Mouse (Mus musculus): ENCODE measurements around the gene Esyt2.

Esyt2 gene

GRCm38 (mm10) chr12:116362091-116362490 lies 81.1 kb downstream of the Esyt2 start:
- DNase-seq (ENCODE audit: low spot score in 2 of 2): no peak

- no peak for DNase-seq (ENCODE audit: low spot score in 2 of 2)
These were observed 85.9 kb downstream of the Esyt2 start for GRCm38 (mm10) chr12:116366900-116367299.

DNA sequence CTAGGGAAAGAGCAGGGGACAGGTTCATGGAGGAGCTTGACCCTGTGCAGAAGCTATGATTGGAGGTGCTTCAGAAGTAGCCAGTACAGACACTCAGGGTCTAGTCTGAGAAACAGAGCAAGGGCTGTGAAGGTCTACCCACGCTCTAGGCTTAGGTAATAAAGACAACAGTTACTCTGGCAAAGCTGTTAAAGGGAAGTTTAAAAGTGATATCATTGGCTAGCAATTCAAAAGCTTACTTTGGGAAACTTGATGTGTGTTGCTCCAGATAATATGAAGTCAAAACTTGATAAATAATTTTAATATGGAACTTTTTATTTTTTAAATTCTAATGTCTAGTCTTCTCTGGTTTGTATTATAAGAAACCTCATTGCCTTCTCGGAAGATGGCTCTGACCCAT lies 86.3 kb downstream of the Esyt2 start:
- DNase-seq (ENCODE audit: low spot score in 2 of 2): no peak

GRCm38 (mm10) chr12:116368857-116369256 lies 87.9 kb downstream of the Esyt2 start:
- DNase-seq (ENCODE audit: low spot score in 2 of 2): no peak

- no peak for DNase-seq (ENCODE audit: low spot score in 2 of 2)
These were observed 102.1 kb downstream of the Esyt2 start for GRCm38 (mm10) chr12:116383101-116383500.

DNA sequence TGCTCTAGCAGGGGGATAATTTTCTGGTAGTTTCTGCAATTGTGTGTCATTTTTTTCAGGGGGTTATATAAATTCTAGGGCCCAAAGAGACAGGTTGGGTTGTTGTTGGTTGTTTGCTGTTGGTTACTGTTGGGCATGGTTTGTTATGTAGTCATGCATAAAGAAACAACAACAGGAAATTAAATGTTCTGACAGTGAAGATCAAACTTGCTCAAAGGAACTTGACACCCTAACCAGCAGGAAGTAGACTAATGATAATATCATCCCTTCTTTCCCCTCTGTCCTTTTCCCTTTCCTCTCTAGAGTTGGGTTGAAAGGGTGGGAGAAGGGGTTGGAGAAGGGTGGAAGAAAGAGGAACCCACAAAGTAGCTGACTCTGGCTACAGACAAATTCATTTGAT lies 103.0 kb downstream of the Esyt2 start:
- DNase-seq (ENCODE audit: low spot score in 2 of 2): no peak

DNA sequence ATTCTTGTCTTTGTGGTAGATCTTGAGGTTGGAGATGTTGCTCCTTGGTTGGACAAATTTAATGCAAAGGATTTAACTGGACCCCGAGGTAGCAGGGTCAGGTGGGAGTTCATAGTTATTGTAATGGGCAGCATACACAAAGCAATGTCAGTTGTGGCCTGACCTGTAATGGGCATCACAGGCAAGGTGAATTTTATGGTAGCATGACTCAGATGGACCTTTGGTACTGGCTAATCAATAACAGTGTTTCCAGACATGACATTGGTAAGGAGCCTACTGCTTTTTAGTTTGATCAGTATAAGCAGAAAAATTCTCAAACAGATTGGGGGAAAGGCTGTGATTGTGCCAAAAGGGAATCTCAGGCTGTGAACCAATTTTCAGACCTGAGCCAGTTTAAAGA lies 105.8 kb downstream of the Esyt2 start:
- no peak for DNase-seq (ENCODE audit: low spot score in 2 of 2)

DNA sequence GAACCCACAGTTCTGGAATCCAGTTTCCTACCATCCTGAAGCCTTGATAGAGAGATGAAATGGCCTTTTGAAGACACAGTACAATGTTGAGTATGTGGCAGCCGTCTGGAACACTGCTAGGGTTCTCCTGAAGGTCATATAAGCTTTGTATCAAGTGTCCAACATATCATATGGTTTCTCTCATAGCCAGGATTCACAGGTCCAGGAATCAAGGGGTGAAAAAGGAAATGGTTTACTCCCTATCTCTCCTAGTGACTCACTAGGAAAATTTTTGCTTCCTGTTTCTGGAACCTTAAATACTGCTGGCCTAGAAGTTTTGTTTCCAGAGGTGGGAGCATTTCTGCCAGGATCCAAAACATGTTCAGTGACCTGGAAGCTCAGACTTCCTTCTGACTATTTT lies 108.9 kb downstream of the Esyt2 start:
- no peak for DNase-seq (ENCODE audit: low spot score in 2 of 2)

- DNase-seq (ENCODE audit: low spot score in 2 of 2): no peak
These were observed 113.3 kb downstream of the Esyt2 start for GRCm38 (mm10) chr12:116394327-116394726.

DNA sequence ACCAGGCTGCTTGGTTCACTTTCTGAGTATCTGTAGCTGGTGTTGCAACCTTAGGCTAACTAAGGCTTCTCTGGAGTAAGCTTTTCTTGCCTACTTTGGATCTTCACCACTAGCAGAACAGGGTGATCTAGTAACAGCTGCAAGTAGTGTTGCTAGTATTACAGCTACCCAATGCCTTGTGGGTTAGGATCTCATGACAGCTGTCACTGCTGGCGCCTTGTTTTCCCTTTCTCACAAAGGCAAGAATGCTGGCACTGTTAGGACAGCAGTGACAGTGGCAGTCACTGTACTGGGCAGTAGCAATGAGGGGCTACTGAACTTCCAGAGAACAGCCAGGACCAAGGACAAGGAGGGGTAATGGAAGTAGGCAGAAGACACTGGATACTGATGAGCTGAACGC lies 114.3 kb downstream of the Esyt2 start:
- DNase-seq (ENCODE audit: low spot score in 2 of 2): no peak

GRCm38 (mm10) chr12:116396072-116396695 lies 115.2 kb downstream of the Esyt2 start:
- DNase-seq (ENCODE audit: low spot score in 2 of 2): no peak

DNA sequence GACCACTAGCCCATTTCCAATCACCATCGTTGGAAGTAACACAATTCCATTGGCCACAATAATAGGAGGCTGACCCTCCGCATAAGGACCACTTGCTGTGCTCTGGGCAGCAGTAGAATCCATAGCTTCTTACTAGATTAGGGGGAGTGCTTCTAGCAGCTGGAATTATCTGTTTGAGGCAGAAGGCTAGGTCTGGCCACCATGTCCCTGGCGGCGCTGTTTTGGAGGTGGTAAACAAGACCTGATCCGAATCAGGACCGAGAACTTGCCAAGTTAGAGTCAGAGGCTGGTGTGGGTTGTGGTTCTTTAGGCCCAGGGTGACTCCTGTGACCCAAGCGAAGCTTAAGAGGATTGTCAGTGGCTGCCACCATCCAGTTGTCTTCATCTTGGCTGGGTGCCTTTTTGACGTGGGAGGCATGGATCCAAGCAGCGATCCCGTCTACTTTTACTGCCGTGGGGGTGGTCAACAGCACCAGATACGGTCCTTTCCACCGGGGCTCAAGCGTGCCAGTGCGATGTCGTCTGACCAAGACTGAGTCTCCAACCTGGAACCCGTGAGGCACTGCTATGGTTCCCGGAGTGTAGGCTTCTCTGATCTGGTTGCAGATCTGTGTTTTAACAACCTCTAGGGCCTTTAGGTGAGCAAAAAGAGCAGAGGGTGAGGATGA lies 123.2 kb downstream of the Esyt2 start:
- DNase-seq (ENCODE audit: low spot score in 2 of 2): peak; percentile 7 to 13

GRCm38 (mm10) chr12:116405045-116405835 lies 124.2 kb downstream of the Esyt2 start, which contains the start of gene Ncapg2:
Gene Ncapg2, plus strand, starts transcription at chr12:116405402.
- peak; percentile 96 to 98 for DNase-seq (ENCODE audit: low spot score in 2 of 2)

DNA sequence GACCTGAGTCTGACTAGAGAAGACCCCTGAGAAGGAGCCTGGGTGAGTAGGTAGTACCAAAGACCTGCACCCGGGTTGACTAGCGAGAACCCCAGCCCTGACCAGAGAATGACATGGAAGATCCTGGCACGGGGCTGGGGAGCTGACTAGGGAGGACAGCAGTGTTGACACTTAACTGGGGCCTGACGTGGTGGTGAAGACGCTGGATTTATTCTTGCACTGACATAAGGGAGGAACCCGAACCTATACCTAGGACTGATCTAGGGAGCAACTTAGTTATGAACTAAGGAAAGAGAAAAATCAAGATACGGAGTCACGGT lies 124.8 kb downstream of the Esyt2 start:
- DNase-seq (ENCODE audit: low spot score in 2 of 2): no peak

GRCm38 (mm10) chr12:116407883-116408282 lies 126.9 kb downstream of the Esyt2 start:
- DNase-seq (ENCODE audit: low spot score in 2 of 2): no peak

GRCm38 (mm10) chr12:116414941-116415340 lies 133.9 kb downstream of the Esyt2 start:
- no peak for DNase-seq (ENCODE audit: low spot score in 2 of 2)

DNA sequence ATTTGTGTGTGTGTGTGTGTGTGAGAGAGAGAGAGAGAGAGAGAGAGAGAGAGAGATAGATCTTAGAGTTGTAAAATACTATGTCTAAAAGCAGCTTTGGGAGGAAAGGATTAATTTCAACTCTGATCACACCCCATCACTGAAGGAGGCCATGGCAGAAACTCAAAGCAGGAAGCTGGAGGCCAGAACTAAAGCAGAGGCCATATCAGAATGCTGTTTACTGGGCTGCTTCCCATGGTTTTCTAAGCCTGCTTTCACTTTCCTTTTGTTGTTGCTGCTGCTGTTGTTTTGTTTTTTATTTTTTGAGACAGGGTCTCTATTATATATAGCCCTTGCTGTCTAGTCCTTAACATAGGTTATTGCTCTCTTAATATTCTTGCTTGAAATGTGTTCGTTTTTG lies 135.5 kb downstream of the Esyt2 start:
- no peak for DNase-seq (ENCODE audit: low spot score in 2 of 2)

DNA sequence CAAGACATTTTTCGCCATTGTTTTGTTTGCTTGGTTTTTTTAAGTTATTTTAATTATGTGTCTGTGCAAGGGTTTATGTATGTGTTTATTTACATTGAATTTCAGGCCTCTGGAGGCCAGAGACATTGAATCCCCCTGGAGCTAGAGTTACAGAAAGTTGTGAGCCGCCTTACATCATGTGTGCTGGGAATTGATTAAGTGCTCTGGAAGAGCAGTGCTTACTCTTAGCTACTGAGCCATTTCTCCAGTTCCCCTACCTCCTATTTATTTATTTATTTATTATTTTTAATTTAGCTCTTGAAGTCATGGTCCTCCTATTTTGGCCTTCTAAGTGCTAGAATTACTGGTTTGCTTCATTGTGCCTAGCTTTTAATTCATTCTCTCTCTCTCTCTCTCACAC lies 140.7 kb downstream of the Esyt2 start:
- no peak for DNase-seq (ENCODE audit: low spot score in 2 of 2)

GRCm38 (mm10) chr12:116425392-116425791 lies 144.4 kb downstream of the Esyt2 start:
- DNase-seq (ENCODE audit: low spot score in 2 of 2): no peak

DNA sequence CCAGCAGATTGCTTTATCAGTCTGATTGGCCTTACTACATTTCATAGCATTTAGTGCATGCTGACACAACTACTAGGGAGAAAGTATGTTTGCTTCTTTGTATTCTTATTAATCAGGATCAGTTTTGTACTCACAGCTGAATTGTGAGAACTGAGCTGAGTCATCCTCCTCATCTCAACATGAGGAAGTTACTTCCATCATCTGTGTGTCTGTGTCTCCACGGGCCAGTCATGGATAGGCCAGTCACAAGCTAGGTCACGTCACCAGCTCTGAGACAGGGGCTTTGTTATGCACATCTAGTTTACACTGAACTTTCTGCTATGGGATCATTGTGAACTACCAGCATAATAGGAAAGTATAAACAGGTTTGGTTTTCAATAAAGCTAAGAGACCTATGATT lies 152.7 kb downstream of the Esyt2 start:
- DNase-seq (ENCODE audit: low spot score in 2 of 2): no peak

DNA sequence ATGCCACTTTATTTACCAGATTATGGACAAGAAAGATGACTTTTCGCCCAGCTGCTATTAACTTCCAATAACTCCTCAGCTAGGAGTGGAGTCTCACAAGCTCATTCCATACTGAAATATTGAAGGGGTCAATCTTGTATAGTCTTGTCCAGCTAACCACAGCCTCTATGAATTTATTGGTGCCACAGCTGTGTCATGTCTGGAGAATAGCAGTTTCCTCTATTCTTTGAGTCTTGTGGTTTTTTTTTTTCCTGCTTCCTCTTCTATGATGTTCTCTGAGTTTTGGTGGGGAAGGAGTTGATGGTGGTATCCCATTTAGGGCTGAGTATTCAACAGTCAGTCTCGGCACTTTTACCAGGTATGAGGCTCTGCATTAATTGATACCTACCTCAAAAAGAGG lies 154.2 kb downstream of the Esyt2 start:
- no peak for DNase-seq (ENCODE audit: low spot score in 2 of 2)

DNA sequence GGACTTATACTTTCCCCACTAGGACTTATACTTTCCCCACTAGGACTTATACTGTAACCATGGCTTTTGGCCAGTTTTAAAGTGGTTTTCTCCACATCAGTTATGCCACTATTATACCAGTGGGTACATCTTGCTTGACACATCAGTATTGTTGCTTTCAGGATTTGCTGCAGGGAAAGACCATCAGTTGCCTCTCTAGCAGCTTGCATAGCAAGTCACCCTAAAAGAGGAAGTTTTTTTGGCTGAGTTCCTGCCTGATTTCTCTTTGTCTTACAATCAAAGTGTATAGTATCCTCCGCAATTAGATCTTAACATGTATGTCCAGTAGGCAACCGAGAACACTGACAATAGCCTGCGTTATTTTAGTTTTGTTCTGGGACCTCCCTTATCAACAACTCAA lies 155.1 kb downstream of the Esyt2 start:
- no peak for DNase-seq (ENCODE audit: low spot score in 2 of 2)

GRCm38 (mm10) chr12:116438591-116438990 lies 157.6 kb downstream of the Esyt2 start:
- no peak for DNase-seq (ENCODE audit: low spot score in 2 of 2)
